Mouse (Mus musculus) myocyte (in vitro differentiated cells): ENCODE data around the gene Xrra1.

Source experiments
- CEBPB ChIP-seq: IDR thresholded peaks from 2 replicates; pipeline ENCODE4 v1.6.1; 2011; ENCODE audit warnings: mild to moderate bottlenecking, moderate library complexity; ENCODE audit not compliant: poor library complexity, insufficient read depth, severe bottlenecking
- E2F4 ChIP-seq: IDR thresholded peaks from one replicate; pipeline ENCODE4 v1.6.1; 2011; ENCODE audit warnings: mild to moderate bottlenecking, control low read depth, moderate library complexity; ENCODE audit not compliant: insufficient read depth
- MAX ChIP-seq: IDR thresholded peaks from one replicate; pipeline ENCODE4 v1.6.1; 2011; ENCODE audit warnings: low read depth, mild to moderate bottlenecking, control low read depth
- MYOD1 ChIP-seq, 3 experiments: IDR thresholded peaks; one replicate each; pipeline ENCODE4 v1.6.1; 2011; ENCODE audit warnings: control low read depth in 2 of 3, low read depth in 2 of 3, mild to moderate bottlenecking in 2 of 3, moderate library complexity in 1 of 3; ENCODE audit not compliant: insufficient read length in 2 of 3, control insufficient read depth in 1 of 3
- MYOG ChIP-seq, 3 experiments: IDR thresholded peaks; one replicate each; pipeline ENCODE4 v1.6.1; 2011; ENCODE audit warnings: control low read depth in 2 of 3, low read depth in 2 of 3, mild to moderate bottlenecking in 2 of 3; ENCODE audit not compliant: insufficient read length in 2 of 3, control insufficient read depth in 1 of 3, insufficient read depth in 1 of 3
- POLR2A ChIP-seq: IDR thresholded peaks from one replicate; pipeline ENCODE4 v1.6.1; 2011; ENCODE audit warnings: low read depth, mild to moderate bottlenecking, control low read depth, moderate library complexity; ENCODE audit not compliant: insufficient read length
- REST ChIP-seq: IDR thresholded peaks from one replicate; pipeline ENCODE4 v1.6.1; 2011; ENCODE audit warnings: mild to moderate bottlenecking, control low read depth, moderate library complexity; ENCODE audit not compliant: insufficient read depth, insufficient read length
- TCF12 ChIP-seq: IDR thresholded peaks from one replicate; pipeline ENCODE4 v1.6.1; 2011; ENCODE audit warnings: mild to moderate bottlenecking, control low read depth; ENCODE audit not compliant: poor library complexity, insufficient read depth, severe bottlenecking
- TCF3 ChIP-seq: IDR thresholded peaks from one replicate; pipeline ENCODE4 v1.6.1; 2011; ENCODE audit warnings: low read depth, control low read depth; ENCODE audit not compliant: insufficient read length
- USF1 ChIP-seq: IDR thresholded peaks from one replicate; pipeline ENCODE4 v1.6.1; 2011; ENCODE audit warnings: low read depth, mild to moderate bottlenecking, control low read depth, moderate library complexity

GRCm38 (mm10) chr7:99891471-99891870, 32.6 kb downstream of the Xrra1 start:
- no peak for TF ChIP-seq POLR2A
- no peak for TF ChIP-seq CEBPB
- no peak for TF ChIP-seq MYOG (IDR thresholded peaks at IDR 0.05; ENCODE audit: control insufficient read depth in 1 of 3, insufficient read depth in 1 of 3, insufficient read length in 2 of 3, low read depth in 2 of 3)
- no peak for TF ChIP-seq MYOD1 (IDR thresholded peaks at IDR 0.05; ENCODE audit: control insufficient read depth in 1 of 3, insufficient read length in 2 of 3, low read depth in 2 of 3)
- no peak for TF ChIP-seq MAX
- peak; percentile 36 for TF ChIP-seq USF1
- no peak for TF ChIP-seq TCF12
- no peak for TF ChIP-seq TCF3
- TF ChIP-seq E2F4: no peak
- no peak for TF ChIP-seq REST
